Mouse (Mus musculus): ENCODE measurements around the gene Gm16867.
"Not testable (repeated sequence)": the region's sequence is repeated elsewhere in the genome, so short reads cannot be mapped to it uniquely, and the experiment has no call there.

Gm16867 gene

DNA sequence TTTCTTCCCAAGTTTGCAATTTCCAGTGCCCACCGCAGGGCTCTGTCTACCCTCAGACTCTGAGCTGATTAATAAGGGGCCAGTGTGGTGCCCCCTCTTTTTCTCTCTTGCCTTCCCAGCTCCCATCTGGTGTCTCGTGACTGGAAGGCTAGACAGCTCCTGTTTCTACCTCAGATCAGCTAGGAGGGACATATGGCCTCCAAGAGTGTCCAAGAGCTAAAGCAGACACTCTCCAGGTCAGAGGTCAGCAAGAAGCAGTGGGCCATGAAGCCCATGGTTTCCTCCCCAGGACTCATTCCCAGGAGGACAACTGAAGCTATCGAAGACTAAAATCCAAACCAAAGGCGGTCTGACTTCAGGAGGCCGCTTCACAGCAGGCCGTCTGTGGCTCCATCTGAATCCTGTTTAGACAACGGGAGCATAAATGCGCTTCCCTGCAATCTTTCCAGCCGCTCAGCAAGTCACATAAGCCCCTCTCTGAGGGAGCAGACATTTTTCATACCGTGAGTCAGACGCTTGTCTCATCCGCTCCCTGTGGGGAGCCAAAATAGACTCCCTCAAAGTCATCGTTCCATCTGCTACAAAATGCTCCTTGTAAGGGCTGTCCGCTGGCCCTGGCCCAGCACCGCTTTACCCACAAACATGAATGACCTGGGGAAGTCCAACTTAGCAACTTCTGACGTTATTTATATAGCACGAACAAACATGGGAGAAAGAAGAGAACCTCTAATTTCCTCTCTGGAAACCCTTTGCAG, 35.4 kb downstream of the Gm16867 start:
- not testable (repeated sequence) for DNase-seq (ENCODE audit: low spot score in 2 of 2)

DNA sequence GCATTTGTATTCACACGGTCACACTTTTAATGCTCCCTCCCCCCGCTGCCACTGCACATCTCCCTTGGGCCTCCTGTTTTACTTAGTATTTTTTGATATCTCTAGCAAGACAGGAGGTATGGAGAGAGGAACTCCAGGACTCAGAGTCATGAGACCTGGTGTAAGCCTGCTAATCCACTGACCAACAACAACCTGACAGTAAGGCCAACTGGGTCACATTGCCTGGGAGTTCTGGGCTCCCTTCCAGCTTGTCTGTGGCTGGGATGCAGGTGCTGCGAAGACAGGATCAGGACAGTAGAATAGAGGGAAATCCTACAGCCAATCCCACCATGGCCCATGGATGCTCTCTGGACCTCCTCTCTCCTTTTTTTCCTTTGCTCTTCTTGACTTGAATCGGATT, 38.7 kb downstream of the Gm16867 start:
- not testable (repeated sequence) for DNase-seq (ENCODE audit: low spot score in 2 of 2)

DNA sequence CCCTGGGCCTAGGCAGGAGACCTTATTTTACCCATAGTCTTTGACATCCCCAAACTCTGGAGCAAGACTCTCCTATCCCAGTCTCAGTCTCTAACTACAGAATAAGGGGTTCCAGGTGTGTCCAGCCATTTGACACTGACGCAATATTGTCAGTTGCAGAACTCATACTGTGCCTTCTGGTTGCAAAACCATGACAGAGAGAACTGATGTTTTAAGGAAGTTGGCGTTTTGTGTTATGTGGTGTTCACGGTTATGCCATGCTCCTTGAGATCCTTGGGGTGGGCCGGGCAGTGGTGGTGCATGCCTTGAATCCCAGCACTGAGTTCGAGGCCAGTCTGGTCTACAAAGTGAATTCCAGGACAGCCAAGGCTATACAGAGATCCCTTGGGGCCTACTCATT, 45.5 kb downstream of the Gm16867 start:
- not testable (repeated sequence) for DNase-seq (ENCODE audit: low spot score in 2 of 2)

DNA sequence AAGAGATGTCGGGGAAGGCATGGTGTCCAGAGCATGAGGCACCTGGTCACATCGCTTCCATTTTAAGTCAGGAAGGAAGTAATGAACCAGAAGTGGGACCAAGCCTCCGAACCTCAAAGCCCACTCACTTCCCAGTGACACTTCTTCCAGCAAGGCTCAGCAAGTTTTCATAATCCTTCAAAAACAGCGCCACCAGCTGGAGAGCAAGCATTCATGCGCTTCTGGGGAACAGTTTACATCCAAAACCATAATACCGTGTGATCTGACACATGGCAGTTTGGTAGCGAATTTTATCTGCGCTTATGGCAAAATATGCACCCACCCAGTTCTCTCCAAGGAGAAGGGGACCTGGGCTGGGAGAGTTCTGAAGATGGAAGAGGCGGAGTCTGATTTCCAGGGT, 48.5 kb downstream of the Gm16867 start:
- not testable (repeated sequence) for DNase-seq (ENCODE audit: low spot score in 2 of 2)

DNA sequence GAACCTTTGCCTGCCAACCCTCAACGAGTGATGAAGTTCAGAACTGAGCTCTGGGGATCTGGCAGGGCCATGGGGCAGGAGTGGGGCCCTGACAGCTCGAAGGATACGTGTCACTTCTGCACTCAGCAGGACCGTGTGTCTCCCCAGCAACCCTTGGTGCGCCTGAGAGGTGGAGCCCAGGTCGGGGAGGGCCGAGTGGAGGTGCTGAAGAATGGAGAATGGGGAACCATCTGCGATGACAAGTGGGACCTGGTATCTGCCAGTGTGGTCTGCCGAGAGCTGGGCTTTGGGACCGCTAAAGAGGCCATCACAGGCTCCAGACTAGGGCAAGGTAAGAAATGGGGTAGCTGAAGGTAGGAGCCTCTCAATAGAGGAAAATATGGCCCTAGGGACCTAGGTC, 54.3 kb downstream of the Gm16867 start:
- DNase-seq (ENCODE audit: low spot score in 2 of 2), result not testable (repeated sequence)

DNA sequence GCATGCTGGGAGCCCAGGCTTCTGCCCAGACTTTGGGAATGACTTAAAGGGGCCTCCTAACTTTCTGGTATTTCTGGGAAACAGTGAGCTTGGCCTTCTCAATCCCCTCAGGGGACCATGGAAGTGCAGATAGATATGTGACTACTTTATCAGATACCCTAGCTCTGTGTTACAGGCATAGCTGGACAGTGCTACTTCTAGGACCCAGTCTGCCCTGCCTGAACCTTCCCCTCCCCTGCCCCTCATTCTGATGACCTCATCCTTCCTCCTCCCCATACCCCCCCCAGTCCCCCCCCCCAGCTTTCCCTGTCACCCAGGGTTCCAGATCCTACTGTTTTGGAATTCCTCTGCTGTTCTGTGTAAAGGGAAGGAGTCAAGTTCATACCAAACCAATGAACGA, 56.2 kb downstream of the Gm16867 start:
- DNase-seq (ENCODE audit: low spot score in 2 of 2), result not testable (repeated sequence)

DNA sequence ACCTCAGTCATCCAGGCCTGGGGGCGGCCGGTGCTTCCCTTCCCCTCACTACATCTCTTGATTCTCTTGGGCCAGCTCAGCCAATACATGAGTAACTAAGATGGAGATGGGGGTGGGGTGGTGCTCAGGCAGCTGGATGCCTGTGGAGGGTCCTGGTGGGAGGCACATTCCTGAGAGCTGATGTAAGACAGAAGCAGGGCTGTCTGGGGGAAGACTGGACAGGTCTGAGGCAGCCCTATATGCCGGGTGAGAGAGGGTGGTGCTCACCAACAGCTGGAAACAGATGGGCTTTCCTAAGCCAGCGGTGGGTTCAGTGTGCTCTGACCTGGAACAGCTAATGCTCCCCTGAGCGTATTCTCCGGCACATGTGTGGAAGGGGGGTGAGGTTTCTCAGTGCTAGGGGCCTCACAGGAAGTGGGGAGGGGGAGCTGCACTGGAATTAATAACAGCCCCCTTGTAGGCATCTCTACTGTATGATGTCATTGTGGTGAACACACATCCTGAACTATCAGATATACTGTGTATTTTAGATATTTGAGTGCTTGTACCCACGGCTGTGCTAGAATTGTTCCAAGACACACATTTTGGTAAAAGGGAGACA, 60.0 kb downstream of the Gm16867 start:
- DNase-seq (ENCODE audit: low spot score in 2 of 2), result not testable (repeated sequence)

DNA sequence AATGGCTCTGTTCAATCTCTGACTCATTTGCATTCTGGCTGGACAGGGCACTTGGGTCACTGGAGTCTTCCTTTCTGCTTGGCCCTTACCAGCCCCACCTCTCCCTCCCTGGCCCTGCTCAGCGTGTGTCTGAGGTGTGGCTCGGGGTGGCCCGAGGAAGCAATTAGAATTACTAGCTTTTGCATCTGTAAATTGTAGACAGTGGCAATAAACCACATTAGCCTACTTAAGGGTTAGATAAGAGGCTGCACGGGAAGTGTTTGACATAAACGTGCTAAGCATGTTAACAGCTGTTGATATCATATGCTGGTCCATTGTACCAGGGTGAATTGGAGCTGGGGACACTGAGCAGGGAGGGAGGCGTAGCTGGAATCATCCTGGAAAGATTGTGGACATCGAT, 62.2 kb downstream of the Gm16867 start:
- not testable (repeated sequence) for DNase-seq (ENCODE audit: low spot score in 2 of 2)

DNA sequence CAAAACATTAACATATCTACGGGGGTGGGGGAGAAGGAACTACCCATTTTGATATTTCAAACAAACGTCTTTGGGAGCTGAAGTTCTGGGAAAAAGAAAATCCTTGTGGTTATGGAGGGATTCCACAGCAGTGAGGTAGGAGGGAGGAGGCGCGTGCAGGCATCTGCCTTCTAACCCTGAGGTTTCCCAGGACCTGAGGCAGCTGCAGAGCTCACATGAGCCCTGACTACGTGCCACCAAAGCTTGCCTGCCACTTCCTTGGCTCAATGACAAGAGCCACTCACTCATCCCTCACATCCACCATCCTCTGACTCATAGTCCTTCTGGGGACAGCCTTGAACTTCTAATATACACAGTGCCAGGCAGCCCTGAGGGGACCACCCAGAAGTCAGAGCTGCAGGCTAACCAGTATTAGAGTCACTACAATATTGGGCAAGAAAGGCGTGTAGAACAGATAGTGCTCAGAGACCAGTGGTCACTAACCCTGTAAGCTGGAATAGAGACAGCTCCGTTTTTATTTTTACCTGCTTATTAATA, 64.4 kb downstream of the Gm16867 start:
- DNase-seq (ENCODE audit: low spot score in 2 of 2), result not testable (repeated sequence)

DNA sequence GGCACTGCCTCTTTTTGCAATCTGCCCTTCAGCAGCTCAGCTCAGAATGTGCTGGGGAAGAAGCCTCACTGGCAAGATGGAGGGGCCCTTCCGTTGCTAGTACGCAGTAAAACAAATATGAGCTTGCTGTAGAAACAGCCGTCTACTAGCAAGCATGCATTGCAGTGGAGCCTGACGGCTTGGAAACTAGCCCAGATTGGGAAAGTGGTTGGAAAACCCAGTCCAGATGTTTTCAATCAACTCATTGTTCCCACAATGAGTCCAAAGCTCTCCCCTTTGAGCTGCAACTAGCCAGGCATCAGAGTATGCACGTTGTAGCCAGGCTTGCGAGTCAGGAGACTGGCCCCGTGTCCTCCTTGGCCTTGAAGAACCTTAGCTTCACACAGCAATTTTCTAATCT, 82.2 kb downstream of the Gm16867 start:
- DNase-seq (ENCODE audit: low spot score in 2 of 2), result not testable (repeated sequence)

DNA sequence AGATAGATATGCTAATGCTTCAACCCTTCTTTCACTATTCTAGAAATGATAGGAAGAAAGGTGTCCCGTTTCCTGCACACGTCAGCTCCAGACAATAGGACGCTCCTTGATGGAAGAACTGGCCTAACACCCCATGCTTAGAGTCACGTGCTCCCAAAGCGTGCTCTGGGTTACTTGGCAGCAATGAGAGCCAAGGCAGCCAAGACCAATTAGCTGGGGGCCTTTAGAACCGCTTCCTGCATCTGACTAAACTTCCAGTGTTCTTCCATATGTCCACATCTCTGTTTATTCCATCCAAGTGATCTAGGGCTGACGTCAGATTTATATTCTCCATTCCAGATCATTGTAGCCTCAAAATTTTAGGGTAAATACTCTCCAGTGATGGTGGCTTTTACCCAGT, 85.6 kb downstream of the Gm16867 start:
- DNase-seq (ENCODE audit: low spot score in 2 of 2), result not testable (repeated sequence)

All from urinary bladder, adult 18-20 months (tissue).